Mouse (Mus musculus) A20 (cell line): ENCODE results near the gene Iqch.

Experiments
- DNase-seq: peaks from one replicate; pipeline ENCODE4 v3.0.0-alpha.2; 2011; ENCODE audit warnings: low read depth, low spot score

The Iqch gene

GRCm38 (mm10) chr9:63495786-63496185, 106.5 kb downstream of the Iqch start:
- DNase-seq, result no peak

- no peak for DNase-seq
Measured at GRCm38 (mm10) chr9:63493746-63494145, 108.5 kb downstream of the Iqch start.

GRCm38 (mm10) chr9:63492291-63492690, 110.0 kb downstream of the Iqch start:
- DNase-seq, result no peak

DNA sequence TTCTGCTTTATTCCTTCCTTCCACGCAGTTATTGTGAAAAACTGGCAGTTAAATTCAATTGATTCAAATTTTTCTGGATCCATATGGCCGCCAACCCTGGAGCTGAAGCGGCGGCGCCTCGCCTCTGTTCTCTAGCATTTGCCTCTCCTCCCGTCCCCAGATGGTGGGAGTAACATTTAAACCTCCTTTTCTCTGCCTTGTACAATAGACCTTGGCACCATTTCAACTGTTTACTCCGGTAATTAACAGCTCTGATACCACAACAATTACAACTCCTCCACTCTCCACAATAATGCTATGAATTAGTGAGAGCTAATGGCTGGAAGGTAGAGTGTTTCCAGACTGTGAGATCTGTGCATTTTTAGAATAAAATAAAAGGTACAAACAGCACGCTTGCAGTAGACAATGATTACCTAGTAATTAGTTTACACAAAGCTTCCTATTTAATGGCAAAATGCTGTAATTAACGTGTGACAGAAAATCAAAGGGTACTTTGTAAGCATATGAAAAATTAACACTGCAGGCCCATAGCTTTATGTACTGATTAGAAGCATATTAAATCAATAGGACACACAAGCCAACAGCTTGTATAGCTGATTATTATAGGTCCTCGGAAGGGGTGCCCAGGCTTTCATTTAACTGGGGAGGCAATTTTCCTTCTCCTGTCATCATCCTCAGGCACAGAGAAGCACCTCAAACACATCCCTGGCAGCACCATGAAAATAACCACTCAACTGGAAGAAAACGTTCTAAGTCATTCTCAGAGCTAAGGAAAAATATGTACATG, 111.6 kb downstream of the Iqch start:
- DNase-seq, result no peak

DNA sequence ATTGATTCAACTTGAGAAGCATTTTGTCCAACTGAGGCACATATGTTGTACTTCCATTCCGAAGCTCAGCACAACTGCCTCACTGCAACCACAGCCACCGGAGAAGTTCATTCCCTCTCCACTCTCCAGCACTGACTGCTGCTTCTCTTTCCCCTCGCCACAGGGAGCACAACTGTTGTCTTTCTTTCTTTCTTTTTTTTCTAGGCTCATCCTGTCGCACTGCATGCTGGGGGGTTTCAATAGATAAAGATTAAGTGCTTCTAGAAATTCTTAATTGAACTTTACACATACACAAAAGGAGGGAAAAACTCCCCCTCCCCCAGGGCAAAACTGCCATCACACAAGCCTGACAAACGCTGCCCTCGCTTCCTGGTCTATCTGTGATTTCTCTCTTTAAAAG, 113.1 kb downstream of the Iqch start:
- no peak for DNase-seq

GRCm38 (mm10) chr9:63465561-63465960, 136.7 kb downstream of the Iqch start:
- no peak for DNase-seq

GRCm38 (mm10) chr9:63462296-63462695, 140.0 kb downstream of the Iqch start:
- peak; percentile 75 for DNase-seq

DNA sequence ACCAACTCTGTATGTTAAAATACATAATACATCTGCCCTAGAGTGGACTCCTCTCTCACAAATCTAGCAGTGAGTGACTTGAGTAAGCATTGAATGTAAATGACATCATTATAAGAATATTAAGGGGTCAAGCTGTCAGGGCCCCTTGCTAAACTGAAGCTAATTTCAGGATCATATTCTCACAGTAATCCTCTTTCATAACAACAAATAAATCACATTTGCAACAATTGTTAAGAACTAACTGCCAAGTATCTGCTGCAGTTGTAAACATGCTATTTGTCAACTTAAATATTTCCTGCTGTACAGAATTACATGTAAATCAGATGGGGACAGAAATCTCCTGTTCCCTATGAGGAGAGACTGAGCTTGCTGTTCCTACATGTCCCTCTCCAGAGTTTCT, 145.9 kb downstream of the Iqch start:
- no peak for DNase-seq

DNA sequence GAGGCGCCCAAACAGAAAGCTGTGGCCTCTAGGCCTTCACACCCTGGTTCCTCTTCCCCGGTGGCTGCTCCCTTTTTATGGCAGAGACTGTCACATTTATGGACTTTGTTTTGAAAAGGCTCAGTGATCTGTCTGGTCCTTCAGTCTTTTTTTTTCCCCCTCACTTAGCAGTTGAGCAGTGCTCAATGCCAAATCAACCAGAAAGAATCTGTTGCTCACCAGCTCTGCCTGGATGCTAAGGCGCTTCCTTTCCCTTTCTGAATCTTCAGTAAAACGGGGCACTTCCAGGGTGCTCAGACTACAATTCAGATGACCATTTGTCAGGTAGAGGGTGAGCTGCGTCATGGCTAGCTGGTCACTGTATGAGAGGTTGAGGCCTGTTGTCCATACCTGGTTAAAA, 148.0 kb downstream of the Iqch start:
- no peak for DNase-seq

DNA sequence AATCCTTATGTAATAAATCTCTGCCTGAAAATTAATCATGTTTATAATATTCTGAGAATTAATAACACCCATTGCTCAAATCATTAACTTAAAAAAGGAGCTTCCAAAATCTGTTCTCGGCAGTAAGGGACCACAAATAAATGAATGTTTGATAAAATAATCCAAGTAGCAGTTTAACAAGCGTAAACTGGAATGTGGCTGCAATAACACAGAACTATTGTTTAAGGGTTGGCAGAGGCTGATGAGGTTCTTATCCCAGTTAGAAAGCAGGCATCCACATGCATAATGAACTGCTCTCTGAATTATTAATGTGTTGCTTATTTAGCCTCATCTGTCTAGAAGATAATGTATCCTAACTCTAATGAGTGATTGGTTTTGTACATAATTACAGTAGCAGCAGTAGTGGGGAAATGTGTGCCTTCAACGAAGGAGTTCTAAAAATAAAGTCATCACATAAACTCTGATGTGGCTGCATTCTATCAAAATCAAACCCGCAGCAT, 151.7 kb downstream of the Iqch start:
- no peak for DNase-seq

DNA sequence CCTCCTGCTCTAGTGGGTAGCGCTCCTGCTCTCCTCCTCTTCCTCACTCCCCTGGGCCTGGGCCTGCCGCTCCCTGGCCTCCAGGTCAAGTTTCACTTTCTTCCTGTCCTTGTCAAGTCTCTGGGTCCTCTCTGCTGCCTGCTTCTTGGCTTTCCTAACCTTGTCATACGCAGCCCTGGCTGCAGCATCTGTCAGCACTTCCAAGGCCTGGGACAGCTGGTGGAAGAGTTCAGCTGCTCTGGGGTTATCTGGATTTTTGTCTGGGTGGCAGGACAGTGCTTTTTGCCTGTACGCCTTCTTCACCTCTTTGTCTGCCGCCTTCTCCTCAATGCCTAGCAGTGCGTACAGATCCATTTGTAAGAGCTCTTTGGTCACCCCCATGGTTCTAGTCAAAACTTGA, 158.6 kb downstream of the Iqch start:
- DNase-seq, result no peak

DNA sequence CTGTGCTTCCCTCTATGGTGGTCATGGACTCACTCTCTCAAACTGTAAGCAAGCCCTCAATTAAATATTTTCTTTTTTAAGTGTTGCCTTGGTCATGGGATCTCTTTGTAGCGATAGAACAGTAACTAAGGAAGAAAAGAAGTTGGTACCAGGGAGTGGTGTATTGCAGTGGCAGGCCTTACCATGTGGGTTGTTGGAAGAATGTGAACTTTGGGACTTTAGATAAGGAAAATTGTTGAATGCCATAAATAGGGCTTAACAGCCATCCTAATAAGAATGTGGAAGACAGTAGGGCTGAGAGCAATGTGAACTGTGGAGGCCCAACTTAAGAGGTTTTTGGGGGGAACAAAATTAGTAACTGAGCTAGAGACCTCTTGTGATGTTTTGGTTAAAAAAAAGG, 171.6 kb downstream of the Iqch start:
- no peak for DNase-seq

- peak; percentile 59 for DNase-seq
Measured at GRCm38 (mm10) chr9:63421096-63421736, 181.1 kb downstream of the Iqch start.

GRCm38 (mm10) chr9:63420396-63420795, 181.9 kb downstream of the Iqch start:
- peak; percentile 20 for DNase-seq

GRCm38 (mm10) chr9:63400176-63400575, 202.1 kb downstream of the Iqch start:
- DNase-seq, result peak; percentile 29

GRCm38 (mm10) chr9:63399463-63399815, 202.9 kb downstream of the Iqch start:
- no peak for DNase-seq

- DNase-seq, result peak; percentile 96
Measured at GRCm38 (mm10) chr9:63398611-63399462, 203.5 kb downstream of the Iqch start, which contains the start of gene 2300009A05Rik. TSS of gene 2300009A05Rik (minus strand) at chr9:63399246.

- no peak for DNase-seq
Measured at GRCm38 (mm10) chr9:63395612-63396011, 206.7 kb downstream of the Iqch start.

DNA sequence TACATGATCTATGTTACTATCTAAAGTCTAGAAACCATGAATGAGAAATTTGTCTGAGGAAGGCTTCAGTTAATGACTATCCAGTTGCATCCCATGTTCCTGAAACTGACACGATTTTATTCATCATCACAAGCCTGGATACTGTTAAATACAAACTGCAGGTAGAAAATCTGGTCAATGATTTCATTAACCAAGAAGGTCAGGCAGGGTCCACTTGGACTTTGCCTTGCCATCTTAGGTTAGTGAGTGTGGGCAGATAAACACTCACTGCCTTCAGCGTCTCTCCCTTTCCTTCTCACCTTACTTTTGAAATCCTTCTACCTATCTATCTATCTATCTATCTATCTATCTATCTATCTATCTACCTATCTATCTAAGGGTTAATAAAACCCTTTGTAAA, 211.0 kb downstream of the Iqch start:
- DNase-seq, result no peak

DNA sequence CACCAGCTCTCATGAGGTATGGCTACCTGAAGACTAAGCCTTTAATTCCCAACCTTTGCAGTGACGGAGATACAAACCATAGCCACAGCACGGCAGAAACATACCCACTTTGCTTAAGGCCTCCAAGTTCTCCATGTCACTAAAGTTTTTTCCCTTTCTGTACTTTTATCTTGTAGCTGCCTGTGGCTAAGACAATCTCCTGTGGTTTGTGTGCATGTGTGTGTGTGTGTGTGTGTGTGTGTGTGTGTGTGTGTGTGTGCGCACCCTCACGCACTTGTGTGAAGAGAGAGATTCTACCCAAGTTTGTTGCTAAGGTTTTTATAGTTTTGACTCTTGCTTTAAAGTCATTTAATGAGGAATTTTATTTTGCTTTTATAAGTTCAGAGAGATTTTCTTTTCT, 219.5 kb downstream of the Iqch start:
- no peak for DNase-seq

GRCm38 (mm10) chr9:63380326-63380725, 222.0 kb downstream of the Iqch start:
- no peak for DNase-seq

DNA sequence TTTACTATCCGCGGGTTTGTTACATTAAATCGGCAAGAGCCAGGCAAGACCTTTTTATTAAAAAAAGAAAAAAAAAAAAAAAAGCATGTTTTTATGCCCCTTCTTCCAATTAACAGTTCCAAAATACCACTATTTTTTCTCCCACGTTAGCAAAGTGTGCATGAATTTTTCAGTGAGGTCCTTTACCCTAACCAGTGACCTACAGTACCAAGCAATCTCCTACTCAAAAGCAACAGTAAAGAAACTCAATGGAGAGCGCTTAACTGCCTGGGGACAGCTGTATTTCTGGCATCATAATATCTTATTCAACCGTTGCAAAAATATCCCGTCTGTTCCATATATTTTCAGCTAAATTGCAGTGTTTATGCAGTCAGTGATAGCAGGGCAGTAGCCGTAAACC, 224.1 kb downstream of the Iqch start:
- no peak for DNase-seq
